Mouse (Mus musculus) 416B (cell line): ENCODE measurements around the gene Zbtb48.

Source experiments
- DNase-seq: peaks from one replicate; pipeline ENCODE4 v3.0.0; 2011; ENCODE audit warnings: low read depth

Gene Zbtb48

DNA sequence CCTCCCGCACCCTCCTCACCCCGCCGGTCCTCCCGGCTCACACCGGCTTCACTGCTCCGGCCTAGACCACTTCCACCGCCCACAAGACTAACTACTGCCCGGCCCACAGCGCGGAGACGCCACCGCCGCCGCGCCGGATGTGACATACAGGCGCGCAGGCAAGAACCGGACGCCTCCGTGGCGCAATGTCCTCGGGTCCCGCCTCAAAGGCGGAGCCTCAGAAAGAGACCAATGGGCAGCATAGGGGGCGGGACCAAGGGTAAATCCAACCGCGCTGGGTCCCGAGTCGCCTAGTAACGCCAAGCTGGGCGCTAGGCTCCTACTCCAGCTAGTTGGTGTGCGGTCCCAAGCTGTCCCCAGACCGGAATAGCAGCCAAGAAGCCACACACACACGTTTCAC is at the start of gene Zbtb48:
TSS of gene Zbtb48 (minus strand) at position 148 of the 400 bp plus-strand sequence.
- peak; percentile 96 for DNase-seq

DNA sequence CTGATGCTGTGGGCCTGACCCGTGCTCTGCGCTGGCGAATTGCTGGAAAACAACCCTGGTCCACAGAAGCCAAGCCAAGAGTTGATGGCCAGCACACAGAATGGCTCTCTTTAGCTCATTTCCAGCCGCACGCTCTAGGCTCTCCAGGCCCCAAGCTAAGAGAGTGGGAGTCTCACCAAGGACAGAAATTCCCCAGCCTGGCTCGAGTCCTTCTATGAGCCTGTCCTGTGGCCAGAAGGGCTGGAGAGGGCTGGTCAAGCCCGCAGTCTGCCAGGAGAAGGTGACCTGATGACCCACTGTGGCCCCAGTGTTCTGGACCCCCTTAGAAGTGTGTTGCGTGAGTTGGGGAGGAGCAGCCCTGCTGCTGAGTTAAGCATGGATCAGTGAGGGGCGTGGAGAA is 49.7 kb upstream of the Zbtb48 start:
- no peak for DNase-seq

DNA sequence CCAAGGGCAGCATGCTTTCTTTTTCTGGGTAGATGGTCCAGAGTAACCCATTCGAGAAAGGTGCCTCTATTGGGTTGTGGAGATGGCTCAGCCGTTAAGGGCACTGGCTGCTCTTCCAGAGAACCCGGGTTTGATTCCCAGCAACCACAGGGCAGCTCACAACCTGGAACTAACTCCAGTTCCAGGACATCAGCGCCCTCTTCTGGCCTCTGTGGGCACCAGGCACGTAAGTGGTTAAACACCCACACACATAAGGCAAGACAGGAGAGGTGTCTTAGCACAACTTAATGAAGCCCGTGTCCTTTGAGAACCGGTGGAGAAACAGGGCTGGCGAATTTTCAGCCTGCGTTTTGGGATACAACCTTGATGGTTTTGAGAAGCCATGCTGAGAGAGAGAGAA is 47.1 kb upstream of the Zbtb48 start:
- DNase-seq = no peak

DNA sequence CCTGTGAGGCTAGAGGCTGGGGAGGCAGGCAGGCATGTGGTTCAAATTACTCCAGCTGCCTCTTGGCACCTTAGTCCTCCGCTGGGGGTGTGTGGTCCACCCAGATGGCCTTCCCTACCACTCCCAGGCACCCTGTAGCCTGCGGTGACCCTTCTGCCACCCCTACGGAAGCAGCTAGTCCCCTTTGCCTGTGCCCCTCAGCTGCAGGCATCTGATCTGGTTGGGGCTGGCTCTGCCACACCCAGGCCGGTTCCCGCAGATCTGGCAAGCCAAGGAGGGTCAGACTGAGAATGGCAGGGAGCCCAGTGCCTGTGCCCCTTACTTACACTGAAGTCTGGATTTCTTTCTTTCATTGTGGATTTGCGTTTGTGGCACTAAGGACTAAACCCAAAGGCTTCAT is 46.2 kb upstream of the Zbtb48 start:
- DNase-seq = no peak

DNA sequence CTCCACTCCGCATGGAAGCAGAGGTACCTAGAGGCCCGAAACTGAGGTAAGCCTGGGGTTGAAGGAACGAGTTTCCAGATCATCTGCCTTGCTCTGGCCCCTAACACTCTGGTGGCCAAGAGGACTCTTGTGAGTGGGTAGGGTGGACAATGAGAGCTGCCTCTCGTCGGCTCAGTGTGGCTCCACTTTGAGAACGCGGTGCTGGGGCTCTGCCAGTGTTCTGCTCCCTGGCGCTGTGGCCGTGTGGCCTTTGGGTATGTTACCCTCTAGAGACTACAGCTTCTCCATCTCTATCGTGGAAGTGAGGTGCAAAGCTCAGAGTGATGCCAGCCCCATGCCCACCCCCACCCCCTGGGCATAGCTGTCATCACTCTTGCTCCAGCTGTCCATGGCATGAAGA is 45.2 kb upstream of the Zbtb48 start:
- no peak for DNase-seq

DNA sequence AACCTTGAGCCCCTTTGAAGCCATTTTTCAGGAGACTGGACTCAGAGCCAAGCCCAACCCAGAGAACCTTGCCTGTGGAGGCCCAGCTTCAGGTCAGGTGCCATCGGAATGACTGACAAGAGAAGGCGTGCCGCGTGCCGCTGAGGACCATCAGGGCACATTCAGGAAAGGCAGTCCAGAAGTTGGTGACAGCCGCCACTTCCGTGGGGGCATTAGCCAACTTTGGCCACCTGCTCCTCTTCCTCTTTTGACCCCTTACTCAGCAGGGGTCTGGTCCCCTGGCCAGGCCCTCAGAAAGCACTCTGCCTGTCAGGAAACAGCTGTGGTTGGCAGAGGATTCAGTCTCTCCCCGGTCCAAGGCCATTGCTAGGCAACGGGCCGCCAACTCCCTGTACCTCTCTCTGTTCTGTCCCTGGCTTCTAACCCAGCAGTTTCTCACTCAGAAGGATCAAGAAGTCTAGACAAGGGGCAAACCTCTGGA is 44.7 kb upstream of the Zbtb48 start, which contains the start of gene Plekhg5:
TSS of gene Plekhg5 (plus strand) at position 378 of the 481 bp plus-strand sequence.
- peak; percentile 90 for DNase-seq

DNA sequence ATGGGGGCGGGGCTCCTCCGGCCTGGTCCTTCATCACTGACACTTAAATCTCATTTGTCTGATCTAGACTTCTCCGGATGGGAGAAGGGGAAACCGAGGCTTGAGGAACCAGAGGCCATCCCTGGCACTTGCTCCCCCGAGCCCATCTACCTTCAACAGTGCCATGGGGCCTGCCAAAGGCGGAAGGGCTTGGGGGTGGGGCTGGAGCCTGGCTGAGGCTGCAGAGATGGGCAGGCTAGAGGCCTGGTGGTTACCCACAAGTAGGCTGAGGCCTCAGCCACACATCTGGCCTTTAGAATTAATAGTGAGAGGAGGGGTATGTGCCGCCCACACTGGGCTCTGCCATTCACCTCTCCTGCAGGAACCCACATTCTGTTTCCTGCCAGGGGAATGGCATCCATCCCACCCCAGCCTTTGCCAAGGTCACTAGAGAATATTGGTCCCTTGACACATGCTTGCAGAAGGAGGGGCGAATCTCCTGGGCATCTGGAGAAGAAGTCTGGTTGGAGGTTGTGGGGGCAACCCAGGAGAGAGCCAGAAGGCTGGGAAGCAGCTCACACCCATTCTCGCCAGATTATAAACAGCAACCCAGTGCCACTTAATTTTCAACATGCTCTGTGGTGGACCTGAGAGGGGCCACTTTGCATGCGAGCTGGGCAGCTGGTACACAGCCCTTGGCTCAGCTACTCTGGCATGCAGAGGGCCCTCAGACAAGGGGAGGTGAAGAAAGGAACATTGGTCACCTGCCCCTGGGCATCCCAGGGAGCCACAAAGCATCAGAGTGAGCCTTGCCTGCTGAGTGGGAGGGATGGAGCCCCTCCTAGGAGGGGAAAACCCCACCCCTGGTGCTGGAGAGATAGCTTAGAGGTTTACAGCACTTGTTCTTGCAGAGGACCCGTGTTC is 43.3 kb upstream of the Zbtb48 start:
- peak; percentile 76 for DNase-seq

DNA sequence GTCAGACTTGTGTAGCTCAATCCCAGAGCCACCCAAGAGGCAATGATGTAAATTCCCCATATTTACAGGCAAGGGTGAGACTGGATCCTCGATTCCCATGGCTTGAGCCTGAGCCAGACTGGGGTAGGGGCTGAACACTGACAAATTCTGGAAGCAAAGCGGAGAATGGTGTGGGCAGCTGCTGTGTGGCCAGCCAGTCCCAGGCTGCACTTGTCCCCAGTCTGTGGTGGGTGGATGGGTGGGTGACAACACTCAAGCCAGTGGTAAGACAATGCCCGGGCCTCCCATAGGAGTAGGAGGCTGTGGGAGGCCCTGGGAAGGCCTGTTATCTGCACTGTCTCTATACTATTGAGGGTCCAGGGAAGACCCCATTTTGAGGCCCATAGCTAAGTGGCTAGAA is 41.8 kb upstream of the Zbtb48 start:
- no peak for DNase-seq

DNA sequence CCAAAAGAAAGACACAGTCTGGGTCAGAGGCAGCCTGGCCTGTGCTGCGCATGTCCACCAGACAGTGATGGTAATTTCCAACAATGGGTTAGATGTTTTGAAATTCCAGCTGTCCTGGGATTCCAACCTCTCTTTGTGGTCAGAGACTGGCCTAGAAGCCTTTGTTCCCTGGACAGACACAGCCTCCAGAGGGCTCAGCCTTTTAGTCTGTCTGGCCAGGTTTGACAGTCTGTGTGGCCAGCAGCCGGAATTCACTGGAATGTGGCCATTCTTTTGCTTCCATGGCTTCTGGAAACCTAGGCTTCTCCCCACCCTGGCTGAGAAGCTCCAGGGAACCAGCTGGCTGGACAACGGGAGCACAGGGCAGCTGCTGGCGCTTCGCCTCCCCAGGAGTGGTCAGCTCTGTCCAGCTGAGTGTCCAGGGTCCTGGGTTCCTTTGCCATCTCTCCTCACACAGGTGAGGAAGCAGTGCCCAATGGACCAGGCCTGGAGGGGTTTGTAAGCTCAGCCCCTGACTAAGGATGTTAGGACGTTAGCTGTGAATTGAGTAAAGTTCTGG is 40.8 kb upstream of the Zbtb48 start:
- DNase-seq = no peak

DNA sequence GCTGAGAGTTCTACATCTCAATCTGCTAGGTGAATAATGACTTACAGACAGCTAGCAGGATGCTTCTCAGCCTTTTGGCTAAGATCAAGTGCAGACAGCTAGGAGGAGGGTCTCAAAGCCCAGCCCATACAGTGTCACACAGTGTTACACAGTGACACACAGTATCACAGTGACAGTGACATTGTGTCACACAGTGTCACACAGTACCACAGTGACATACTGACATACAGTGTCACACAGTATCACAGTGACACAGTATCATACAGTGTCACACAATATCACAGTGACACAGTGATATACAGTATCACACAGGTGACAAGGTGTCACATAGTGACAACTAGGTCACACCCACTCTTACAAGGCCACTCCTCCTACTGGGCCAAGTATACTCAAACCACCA is 39.8 kb upstream of the Zbtb48 start:
- no peak for DNase-seq

DNA sequence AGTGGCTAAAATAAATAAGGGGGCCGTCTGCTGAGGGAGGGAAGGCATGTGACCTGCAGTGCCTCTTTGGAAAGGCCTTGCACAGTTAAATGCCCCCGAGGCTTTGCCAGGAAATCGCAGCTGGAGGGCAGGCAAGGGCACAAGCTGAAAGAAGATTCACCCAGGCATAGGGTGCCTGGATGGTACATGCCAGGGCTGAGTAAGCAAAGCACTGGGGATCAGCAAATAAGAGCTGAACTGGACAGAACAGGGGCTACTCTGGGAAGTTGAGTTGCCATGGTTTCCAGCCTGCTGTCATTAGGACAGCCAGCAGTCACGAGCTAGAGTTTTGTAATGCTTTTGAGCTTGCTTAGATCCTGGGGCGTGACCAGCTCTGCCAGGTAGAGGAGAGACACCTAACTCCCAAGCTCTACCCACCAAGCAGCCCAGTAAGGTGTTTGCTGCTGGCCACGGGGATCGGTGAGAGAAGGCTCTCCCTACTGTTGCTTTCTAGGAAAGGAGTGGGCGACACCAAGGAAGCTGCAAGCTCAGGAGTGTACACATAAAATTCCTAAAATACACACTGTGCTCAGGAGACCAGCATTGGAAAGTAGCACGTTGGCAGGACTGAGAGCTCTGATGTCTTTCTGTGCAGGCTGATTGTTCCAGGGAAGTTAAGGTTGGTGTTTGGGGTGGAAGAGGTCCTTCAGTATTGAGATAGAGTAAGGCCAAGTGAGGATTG is 35.1 kb upstream of the Zbtb48 start:
- no peak for DNase-seq

DNA sequence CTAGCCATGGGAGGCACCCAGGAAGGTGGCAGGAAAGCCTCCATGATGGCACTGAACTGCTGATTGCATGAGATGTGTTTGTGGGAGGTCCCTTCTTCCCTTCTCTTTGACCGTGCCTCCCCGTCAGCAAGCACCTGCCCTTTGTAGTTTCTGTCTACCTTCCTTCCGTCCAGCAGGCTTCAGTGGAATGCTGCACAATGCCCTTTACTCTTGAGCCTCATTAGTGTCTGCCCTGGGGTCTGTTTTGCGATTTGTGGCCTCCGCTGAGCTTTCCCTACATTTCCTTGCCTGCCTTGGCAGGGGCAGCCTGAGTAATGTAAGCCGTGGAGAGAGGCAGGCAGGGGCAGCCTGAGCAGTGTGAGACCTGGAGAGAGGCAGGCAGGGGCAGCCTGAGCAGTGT is 17.1 kb upstream of the Zbtb48 start:
- DNase-seq = no peak

DNA sequence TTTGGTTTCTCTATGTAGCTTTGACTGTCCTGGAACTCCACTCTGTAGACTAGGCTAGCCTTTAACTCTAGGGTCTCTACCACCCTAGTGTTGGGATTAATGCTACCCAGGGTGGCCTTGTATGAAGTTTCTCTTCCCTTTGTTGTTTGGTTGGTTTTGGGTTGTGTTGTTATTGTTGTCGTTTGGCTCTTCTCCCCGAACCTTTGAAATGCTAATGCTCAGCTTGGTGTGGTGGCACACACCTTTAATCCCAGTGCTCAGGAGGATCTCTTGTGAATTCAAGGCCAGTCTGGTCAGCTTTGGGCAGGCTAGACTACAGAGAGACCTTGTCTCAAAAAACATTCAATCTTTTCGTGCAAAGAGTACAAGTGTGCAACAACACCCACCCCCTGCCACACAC is 15.7 kb upstream of the Zbtb48 start:
- no peak for DNase-seq

DNA sequence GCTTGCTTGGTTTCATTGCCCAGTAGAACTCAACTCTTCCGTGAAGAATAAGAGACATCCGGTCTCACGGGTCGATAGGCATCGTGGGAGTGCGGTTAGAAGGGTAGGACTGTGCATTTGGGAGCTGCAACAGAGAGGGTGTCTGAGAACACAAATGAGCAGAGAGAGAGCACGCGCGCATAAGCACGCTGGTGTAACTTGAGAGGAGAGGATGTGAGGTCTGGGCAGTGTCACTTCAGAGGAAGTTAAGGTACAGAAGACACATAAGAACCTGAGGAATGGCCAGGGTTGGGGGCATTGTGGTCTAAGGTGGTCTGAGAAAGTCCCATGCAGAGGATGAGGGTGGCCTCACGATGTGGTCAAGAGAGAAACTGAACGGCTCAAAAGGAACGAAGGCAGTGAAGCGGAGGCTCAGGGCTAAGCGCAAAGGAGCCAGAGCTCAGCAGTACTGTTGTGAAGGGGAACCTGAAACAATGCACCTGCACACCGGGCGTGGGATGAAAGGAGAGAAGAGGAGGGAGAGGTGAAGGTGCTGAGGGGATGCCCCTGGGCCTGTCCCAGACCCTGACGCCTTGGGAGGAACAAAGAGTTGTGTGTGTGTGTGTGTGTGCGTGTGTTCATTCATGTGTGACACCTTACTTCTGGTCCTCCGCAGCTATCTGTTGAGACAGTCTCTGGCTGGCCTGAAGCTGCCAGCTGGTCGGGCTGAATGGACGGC is 14.6 kb upstream of the Zbtb48 start:
- DNase-seq = no peak

DNA sequence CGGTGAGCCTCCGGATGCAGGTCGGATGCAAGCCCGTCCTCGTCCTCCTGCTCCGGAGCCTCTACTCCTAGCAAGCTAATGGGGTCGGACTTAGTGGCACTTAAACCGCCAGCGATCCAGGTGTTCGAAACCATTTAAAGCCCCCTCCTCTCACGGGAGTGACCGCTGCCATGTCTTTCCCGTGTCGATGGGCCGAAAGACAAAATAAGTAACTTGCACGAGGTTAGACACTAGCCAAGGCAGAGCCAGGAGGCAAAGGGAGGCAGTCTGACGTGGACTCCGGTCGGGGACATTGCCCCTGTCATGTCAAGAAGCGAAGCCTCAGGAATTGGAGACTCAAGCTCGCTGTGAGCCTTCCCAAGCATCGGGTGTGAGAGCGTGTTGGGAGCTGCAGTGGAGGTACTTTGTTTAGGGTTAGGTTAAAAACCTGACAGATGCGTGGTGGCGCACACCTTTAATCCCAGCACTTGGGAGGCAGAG is 12.4 kb upstream of the Zbtb48 start:
- peak; percentile 15 for DNase-seq

DNA sequence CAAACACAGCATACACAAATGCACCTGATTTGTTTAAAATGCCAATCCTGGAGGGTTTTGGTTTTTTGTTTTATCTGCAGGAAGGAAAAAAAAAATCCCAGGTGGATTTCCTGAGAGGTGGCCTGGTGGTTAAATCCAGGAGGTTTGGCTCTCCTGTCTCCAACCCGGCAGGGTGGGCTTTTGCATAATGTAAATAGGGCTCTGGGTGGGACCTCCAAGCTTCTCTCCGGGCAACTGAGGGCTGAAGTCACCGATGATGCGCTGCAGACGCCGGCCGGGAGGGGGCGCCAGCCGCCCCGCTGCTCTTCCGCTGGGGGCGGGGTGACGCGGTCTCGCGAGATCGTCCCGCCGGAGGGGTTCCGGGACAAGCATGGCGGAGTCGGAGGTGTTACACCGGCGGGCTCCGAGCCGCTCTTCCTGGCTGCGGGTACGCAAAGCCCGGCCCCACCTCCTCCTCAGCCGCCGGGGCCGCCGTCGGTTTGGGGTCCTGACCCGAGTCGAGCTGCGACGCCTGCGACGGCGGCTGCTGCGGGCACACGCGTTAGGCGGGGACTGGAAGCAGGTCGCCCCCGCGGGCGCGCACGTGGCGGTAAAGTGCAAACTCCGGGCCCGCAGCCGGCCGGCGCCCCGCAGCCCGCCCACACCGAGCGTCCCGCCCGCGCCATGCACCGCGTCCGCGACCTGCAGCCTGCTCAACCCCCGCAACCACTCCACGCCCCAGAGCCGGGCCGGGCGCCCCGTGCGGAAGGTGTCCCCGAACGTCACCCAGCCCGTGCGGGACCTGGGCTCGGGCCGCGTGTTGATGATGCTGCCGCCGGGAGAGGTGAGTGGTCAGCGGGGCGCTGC is 11.7 kb upstream of the Zbtb48 start, which contains the start of gene Nol9:
TSS of gene Nol9 (plus strand) at position 337 of the 846 bp plus-strand sequence.
- peak; percentile 90 for DNase-seq

DNA sequence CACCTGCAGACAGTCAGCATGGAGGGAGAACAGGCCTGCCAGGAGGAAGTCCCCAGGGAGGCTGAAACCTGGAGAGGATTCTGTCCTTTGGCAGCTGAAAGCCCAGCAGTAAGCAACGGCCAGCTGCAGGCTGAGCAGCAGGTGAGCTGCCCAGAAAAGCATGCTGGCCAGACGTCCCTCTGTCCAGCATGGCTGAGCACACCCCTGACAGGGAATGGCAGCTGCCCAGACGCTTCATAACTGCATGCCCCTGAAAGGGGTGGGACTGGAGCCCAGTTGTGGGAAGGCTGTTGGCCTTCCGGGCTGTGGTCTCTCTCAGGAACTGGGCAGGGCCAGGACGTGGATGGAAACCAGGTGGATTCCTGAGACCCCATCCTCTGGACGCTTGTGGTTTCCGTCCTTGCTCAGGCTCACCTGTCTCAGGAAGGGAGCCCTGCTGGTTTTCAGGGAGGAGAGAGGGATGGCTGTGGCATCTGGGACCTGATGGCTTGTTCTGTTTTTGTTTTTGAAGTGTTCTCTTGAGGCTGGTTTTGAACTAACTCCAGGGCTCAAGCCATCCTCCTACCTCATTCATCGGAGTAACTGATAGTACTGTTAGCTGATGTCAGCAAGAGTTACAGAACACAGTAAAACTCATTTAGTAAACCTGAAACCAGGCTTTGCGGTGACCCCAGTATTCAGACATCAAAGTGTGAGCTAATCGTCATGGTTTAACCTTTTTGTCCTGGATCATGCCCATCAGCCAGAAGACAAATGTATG is 10.9 kb upstream of the Zbtb48 start, which contains the start of gene Tas1r1:
TSS of gene Tas1r1 (minus strand) at position 344 of the 760 bp plus-strand sequence.
- DNase-seq = peak; percentile 75

DNA sequence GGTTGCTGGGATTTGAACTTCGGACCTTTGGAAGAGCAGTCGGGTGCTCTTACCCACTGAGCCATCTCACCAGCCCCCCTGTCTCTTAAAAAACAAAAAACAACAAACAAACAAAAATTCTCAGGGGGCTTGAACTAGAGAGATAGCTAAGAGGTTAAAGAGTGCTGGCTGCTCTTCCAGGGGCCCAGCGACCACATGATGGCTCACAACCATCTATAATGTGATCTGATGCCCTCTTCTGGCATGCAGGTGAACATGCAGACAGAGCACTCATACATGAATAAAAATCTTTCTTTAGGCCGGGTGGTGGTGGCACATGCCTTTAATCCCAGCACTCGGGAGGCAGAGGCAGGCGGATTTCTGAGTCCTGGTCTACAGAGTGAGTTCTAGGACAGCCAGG is 9.0 kb upstream of the Zbtb48 start:
- DNase-seq = peak; percentile 46

DNA sequence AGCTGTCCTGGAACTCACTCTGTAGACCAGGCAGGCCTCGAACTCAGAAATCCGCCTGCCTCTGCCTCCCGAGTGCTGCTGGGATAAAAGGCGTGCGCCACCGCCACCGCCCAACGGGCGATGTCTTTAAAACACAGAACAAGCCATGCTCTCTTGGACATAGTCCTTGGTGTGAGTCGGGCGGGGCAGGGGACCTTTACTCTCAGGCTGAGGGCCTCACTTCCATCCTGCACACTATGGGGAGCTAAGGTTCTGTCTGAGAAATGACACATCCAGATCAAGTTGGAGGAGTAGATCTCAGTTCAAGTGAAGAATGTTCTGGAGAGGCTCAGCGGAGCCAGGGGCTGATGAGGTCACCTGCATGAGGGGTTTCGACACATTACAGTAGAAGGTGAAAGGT is 5.5 kb upstream of the Zbtb48 start:
- DNase-seq = no peak

DNA sequence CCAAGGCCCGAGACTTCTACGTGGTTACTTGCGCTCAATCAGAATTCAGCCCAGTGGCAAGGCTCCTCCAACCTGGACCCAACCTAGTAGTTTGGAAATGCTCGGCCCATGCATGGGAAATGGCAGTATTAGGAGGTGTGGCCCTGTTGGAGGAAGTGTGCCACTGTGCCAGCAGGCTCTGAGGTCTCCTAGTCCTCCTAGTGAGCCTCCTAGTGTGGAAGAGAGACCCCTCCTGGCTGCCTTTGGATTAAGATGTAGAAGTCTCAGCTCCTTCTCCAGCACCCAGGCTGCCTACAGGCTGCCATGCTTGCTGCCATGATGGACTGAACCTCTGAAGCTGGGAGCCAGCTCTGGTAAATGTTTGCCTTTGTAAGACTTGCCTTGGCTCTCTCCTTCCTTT is 2.5 kb upstream of the Zbtb48 start:
- DNase-seq = peak; percentile 64
